Mouse (Mus musculus) thymus, postnatal 25 days (tissue): ENCODE measurements around the gene Zfp960.
A peak's percentile ranks its signal among the peaks of the same experiment; 100 is the strongest.
"Not testable (repeated sequence)": the region's sequence is repeated elsewhere in the genome, so short reads cannot be mapped to it uniquely, and the experiment has no call there.

Source experiments
- DNase-seq: peaks from one replicate; pipeline ENCODE4 v3.0.0; 2022

Gene Zfp960

DNA sequence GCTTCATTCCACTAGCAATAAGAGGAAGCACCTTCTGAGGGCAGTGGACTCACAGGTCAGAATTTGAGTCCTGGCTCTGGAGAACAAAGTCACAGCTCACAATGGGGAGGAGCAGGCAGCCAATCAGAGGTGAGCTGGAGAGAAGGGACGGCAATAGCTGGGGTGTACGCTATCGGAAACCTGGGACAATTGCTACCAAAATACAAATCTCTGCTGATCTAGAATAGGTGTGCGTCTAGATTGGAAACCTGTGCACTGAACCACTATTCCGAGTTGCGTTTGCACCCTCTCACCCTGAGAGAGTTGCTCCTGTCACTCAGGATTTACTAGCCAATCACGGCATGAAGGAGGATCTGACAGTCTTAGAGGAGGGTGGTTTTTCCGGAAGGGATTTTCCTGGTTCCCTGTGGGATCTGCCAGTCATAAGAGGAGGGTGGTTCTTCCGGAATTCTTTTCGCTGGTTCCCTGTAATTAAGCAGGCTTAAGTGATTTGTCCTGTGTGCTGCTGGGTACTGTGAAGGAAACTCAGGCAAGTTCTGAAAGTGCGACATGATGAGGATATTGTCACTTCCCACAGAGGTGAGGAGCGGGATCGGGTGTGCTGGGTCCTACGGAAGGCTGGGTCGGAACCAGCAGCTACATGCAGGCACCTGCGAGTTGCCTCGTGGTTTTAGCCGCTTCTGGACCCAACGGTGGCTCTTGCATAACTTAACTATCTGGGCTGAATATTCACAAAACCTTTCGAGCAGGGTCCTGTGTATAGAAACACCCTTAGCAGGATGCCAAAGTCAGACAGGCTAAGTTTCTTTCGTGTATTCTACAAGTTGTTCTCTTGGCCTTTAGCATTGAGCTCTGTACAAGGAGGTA lies at the start of gene Zfp960:
Gene Zfp960 (plus strand): TSS at position 486 of the 867 bp plus-strand sequence.
- peak; percentile 19 for DNase-seq

DNA sequence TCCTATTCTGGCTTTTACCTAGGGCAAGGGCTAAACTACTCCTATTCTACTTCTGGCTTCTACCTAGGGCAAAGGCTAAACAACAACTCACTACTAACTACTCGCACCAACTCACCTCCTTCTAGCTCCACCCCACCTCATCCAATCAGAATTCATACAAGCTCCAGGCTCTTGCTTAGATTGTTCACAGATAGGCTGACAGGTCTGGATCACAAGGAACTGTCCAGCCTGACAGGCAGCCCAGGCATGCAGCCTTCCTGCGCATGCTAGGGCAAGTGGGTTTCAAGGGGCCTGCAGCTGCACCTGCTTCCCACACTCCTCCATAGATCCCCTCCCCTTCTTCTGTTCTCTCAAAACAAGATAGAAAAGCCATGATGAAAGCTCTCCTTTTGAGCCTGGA lies 45.8 kb upstream of the Zfp960 start:
- not testable (repeated sequence) for DNase-seq

DNA sequence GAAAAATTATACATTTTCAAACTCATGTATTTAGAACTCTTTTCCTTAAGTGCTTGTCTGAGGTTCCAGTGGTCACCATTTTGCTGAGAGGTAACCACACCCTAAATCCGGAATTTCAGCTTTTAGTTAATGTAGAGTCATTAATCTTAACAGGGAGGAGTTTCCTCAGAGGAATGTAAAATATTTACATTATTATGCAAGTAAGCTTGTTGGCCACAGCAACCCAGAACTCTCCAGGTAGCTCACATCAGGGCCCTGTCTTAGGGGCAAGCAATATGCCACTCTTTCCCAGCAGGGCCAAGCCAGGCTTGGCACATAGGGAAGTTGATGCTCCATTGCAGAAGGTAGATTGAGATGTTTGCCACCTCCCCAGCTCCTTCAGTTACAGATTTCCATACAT lies 4.3 kb upstream of the Zfp960 start:
- not testable (repeated sequence) for DNase-seq

DNA sequence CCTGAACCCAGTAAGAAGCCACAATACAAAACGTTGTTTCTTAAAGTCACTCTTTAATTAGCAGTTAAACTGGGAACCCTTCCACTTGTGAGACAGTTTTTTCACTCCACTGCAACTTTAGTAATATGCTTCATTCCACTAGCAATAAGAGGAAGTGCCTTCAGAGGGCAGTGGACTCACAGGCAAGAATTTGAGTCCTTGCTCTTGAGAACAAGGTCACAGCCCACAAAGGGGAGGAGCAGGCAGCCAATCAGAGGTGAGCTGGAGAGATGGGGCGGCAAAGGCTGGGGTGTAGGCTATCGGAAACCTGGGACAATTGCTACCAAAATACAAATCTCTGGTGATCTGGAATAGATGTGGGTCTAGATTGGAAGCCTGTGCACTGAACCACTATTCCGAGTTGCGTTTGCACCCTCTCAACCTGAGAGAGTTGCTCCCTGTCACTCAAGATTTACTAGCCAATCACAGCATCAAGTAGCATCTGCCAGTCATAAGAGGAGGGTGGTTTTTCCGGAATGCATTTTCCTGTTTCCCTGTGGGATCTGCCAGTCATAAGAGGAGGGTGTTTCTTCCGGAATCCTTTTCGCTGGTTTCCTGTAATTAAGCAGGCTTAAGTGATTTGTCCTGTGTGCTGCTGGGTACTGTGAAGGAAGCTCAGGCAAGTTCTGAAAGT lies 57.1 kb downstream of the Zfp960 start, which contains the start of gene Zfp97:
Gene Zfp97 (plus strand): TSS at position 586 of the 673 bp plus-strand sequence.
- DNase-seq, result not testable (repeated sequence)
